Mouse (Mus musculus) spleen, adult 12 weeks (tissue): ENCODE measurements around the gene Tmem175.
"Not testable (repeated sequence)": the region's sequence is repeated elsewhere in the genome, so short reads cannot be mapped to it uniquely, and the experiment has no call there.

Source experiments
- DNase-seq: peaks from one replicate; pipeline ENCODE4 v3.0.0; 2022; ENCODE audit warnings: low spot score

The Tmem175 gene

DNA sequence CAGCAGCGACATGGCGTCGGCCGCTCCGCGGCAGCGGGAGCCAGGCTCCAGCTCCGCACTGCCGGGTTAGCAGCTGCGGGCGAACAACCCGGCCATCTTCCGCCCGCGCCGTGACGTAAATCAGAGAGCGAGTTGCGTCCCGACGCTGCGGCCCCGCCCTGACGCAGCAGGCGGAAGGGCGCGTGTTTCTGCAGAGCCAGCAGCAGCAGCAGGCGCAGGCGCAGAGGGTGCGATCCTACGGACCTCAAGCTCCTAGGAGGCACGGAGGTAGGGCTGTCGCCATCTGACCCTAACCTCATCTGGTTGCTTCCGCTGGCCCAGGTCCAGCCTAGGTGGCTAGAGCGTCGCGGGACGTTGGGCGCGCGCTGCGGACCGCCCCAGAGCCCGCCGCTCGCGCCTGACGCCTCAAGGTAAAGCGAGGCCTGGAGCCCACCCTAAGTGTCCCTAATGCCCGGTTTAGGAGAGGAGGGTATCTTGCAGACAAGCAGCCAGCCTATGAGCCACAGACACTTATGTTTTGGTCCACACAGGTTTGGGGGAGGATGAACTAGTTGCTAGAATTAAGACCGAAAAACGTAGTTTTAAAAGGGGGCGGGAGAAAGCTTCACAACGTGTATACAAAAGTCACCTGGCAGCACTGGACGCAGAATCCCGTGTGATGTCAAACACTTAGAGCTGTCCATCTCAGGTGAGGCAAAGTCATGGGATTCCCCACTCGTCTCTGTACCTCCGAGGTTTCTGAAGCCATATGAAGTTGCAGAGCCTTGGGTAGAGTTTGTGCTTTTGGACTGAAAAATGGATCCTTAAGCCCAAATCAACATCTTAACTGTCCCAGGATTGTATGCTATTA, at the start of gene Tmem175, which contains the start of gene Gak:
TSS of gene Tmem175 (plus strand) at position 137 of the 850 bp plus-strand sequence.
TSS of gene Gak (minus strand) at position 122 of the 850 bp plus-strand sequence.
- peak; percentile 88 for DNase-seq

DNA sequence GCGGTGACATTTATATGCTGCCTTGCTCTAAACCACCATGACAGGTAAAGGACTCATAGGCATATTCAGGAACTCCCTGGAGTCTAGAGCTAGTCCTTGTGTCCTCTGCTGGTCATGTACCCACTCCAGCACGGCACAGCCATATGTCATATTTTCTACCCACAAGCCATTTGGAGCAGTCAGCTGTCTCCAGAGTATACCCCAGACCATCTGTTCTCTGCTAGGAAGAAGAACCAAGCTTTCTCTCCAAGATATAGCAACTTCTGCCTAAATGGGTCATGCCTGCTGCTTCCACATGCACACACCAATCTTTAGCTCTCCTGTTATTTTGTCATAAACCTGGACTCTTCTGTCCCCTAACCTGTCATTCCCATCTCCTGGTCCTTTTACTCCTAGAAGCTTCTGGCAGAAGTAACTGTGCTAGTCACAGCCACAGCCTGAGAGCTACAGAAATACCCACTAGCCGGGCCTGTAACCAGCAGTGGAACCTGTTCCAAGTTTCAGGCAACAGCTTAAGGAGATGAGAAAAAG, 48.1 kb upstream of the Tmem175 start:
- no peak for DNase-seq

DNA sequence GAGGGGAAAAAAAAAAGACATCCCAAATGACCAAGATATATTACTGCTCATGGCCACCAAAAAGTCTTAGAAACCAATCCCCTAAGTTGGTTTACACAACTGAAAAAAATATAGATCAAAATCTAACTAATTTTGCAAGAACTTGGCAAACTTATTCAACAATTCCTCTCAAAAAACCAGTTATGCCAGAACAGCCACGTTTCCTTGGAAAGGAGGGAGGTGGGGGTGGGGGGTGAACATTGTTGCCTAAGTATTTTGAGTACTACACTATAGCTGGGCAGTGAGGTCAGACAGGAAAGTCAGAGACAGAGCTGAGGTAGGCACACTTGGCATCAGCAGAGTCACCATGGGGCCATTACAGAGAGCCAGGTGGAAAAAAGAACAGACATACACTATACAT, 29.6 kb upstream of the Tmem175 start:
- no peak for DNase-seq

DNA sequence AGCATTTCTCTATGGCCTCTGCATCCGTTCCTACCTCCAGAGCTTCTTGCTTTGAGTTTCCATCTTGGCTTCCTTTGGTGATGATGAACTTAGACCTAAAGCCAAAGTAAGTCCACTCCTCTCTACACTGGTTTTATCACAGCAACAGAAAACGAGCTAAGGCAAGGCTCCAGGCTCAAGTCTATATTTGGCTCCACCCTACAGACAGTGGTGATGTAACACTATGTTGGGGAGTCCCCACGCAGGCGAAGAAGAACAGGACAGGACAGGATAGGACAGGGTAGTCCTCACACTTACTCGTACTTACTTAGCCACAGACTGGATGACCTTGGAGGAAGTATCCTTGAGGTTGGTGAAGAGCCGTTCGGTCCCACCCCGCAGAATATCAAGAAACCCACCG, 27.0 kb upstream of the Tmem175 start:
- DNase-seq: no peak

DNA sequence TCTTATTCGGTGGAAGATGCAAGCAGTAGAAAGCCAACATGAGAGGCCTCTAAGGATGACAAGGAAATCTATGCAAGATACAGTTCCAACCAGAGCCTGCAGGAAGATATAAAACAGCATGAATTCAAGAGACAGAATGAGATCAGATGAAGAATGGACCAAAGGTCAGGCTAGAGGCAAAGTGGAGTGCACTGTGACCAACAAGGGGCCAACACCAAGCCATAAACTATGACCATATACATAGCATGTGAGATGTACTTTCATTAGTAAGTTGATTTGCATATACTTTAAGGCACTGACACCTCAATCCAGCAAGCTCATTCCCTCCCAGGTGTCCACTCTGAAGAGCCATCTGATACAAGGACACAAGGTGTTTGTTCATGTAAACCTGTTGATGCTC, 19.1 kb upstream of the Tmem175 start:
- DNase-seq: no peak

DNA sequence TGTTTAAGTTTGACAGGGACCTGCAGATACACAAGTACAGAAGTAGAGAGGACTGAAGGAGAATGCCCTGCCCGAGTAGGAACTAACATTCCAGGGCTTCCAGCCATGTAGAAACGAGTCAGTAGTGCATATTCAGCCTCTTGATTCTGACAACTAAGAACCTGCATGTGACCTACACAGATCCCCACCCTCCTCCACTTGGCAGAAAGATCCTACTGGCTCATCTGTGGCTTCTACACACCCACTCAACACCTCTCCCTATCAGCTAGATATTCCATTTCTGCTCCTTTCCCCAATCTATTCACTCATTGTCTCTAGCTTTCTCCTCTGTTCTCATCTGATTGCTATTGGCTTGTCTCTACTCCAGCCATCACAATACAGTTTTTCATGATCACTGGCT, 7.7 kb upstream of the Tmem175 start:
- DNase-seq: no peak

DNA sequence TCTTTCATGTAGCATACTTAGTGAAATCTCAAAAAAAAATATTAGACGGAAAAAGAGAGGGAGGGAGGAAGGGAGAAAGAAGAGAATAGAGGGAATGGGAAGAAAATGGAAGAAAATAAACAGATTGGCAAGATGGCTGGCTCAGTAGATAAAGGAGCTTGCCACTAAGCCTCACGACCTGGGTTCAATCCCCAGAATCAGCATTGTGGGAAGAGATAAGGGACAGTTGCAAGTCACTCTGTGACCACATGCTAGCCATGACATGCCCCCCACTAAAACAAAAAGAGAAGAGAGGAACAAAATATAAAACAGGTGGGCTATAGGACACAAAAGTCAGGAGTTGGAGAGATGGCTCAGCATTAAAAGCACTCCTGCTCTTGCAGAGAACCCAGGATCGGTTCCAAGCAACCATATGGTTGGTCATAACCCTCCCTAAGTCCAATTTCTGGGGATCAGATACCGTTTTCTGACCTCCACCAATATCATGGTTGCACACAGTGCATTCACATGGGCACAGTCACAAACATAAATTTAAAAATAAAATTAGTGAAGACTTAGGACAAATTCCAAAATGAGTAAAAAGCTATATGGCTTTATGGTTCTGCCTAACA, 3.4 kb upstream of the Tmem175 start:
- no peak for DNase-seq

DNA sequence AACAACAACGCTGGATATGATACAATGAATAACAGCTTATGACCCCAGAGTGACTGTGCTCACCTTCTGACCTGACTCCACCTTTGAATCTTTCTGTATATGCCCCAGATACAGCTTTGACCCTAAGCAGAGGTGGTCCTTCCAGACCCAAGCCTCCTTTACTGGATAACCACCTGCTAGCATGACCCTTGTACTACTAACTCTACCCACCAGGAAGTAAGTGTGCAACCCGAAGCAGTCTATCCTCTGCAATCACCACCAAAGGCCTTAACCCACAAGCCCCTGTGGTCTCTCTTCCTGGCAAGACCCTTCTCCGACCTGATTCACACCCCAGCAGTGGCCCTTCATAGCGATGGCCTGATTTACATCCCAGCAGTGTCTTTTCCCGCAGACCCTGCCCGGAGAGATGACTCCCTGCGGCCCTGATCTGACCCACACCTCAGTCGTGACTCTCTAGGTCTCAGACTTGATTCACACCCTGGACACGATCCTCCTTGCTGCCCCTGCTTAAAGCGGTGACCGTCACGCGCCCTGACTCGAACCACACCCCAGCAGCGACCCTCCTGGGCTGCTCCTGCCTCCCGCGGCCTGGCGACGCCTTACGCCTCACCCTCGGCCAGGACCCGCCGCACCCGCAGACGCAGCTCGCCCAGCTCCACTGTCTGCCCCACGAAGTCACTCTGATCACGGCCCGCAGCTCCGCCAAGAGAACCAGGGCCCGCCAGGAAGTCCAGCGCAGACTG, 508 bp upstream of the Tmem175 start:
- DNase-seq: peak; percentile 14

DNA sequence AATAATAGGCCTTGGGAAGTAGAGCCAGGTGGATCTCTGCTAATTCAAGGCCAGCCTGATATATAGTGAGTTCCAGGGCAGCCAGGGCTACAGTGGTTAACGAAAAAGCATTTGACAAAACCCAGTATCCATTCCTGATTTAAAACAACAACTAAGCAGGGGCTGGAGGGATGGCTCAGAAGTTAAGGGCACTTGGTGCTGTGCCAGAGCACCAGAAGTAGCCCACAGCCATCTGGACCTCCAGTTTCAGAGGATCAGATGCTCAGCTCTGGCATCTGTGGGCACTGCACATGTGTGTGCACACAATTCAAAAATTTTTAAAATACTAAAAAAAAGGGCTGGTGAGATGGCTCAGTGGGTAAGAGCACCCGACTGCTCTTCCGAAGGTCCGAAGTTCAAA, 4.1 kb downstream of the Tmem175 start:
- no peak for DNase-seq

DNA sequence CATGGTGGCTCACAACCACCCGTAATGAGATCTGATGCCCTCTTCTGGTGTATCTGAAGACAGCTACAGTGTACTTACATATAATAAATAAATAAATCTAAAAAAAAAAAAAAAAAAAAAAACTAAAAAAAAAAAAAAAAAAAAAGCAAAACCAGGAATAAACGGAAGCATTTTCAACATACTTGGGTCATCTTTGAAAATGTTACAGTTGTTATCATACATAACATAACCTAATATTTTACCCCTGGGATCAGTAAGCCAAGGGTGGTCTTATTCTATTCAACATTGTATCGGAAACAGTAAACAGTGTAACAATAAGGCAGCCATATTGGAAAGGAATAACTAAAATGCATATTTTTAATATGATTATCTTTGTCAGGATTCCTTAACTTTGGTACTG, 4.5 kb downstream of the Tmem175 start:
- DNase-seq: not testable (repeated sequence)

DNA sequence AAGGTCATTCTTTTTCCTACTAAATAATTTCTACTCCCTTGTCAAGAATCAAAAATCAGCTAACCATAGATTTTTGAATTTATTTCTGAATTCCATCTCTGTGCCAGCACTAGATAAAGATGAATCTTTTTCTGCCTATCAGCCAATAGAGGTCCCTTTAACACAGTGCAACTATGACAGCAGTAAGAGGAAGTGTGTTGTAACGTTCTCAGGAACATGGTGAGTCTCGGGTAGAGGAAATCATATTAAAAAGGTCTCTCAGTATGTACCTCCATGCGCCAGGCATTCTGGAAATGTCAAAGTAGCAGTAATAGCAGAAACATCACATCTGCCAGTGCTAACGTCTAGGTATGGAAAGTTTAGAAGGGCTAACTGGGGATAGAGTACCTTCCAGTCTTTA, 6.6 kb downstream of the Tmem175 start:
- DNase-seq: no peak

DNA sequence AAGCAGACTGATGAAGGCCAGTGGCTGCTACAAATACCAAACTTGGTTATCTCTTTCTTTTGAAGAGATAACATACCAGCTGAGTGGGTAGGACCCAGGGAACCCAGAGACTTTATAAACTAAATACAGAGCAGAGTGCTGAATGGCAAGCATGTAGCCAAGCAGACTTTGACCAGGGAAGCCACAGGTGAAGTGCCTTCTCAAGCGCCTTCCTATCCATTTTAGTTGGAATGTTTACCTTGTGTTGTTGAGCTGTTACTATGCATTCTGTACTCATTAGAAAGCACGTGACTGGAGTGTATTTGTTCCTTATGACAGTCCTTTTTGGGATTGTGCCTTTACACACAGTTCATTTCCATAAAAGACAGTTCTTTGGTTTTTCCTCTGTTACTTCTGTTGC, 14.1 kb downstream of the Tmem175 start:
- DNase-seq: no peak

DNA sequence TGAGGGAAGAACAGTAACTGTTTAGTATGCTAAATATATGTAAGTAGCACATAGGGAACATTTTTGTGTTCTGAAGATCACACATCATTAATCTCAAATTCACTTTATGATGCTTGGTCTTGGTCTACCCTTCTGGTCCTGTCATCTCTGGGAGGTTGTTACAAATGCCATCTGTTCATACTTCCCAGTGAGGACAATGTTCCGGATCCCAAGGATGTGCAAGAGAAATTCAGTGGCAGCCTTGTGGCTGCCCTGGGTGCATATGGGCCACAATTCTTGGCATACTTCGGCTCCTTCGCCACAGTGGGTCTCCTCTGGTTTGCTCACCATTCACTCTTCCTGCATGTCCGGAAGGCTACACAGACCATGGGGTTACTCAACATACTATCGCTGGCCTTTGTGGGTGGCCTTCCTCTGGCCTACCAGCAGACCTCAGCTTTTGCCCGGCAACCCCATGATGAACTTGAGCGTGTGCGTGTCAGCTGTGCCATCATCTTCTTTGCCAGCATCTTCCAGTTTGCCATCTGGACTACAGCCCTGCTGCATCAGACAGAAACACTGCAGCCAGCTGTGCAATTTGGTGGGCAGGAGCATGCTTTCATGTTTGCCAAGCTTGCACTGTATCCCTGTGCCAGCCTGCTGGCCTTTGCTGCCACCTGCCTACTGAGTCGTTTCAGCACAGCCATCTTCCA, 16.2 kb downstream of the Tmem175 start:
- DNase-seq: no peak

DNA sequence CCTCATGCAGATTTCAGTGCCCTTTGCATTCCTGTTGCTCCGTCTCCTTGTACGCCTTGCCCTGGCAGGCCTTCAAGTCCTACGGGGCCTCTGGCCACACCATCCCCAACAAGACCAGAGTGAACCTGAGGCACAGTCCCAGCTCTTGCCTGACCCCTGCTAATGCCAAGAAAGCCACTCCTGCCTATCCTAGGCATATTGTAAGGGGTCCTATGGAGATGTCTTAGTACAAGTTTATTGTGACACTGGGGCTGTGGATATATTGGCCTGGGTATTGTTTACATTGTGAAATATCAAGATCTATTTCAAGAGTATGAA, 16.7 kb downstream of the Tmem175 start:
- no peak for DNase-seq

DNA sequence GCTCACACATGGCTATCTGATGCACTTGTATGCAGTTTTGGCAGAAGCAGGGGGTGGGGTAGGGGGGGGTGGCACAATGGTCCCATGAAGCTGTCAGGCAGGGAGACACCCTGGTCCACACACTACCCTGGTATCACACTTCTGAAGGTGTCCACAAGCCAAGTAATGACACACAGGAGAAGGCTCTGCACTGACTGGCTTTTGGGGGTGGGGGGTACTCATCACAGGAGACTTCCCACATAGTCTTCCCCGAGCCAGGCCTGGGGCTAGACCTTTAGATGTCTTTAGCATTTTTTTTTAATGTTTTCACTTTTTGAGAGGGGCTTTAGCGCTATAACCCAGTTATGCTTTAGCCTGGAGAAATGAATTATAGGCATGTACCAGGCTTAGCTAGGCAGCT, 17.7 kb downstream of the Tmem175 start:
- no peak for DNase-seq

DNA sequence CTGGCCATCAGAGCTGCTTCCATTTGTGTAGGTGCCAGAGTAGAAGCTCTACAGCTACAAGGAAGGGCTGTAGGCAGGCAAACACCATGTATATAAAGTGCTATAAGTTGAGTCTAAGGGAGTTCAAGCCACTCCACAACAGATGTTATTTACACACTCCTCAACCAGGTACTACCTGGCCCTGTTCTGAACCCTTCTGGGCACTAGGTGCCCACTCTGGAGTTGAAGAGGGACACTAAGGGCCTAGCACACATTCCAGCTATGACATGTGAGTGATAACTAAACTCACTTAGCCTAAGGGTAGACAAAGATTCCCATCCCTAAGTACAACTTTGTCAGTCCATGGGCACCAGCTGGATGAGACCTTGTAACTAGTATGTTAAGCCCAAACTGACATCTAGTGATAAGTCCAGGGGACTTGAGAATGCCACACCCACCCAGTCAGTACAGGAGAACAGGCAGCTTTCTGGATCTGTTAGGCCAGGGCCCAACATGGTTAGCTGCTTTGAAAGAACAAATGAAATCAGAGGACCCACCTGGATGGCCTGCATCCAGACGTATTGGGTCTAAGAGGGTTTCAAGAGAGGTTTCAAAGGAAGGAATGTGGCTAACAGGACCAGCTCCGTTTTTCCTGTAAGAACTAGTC, 18.4 kb downstream of the Tmem175 start:
- DNase-seq: no peak

DNA sequence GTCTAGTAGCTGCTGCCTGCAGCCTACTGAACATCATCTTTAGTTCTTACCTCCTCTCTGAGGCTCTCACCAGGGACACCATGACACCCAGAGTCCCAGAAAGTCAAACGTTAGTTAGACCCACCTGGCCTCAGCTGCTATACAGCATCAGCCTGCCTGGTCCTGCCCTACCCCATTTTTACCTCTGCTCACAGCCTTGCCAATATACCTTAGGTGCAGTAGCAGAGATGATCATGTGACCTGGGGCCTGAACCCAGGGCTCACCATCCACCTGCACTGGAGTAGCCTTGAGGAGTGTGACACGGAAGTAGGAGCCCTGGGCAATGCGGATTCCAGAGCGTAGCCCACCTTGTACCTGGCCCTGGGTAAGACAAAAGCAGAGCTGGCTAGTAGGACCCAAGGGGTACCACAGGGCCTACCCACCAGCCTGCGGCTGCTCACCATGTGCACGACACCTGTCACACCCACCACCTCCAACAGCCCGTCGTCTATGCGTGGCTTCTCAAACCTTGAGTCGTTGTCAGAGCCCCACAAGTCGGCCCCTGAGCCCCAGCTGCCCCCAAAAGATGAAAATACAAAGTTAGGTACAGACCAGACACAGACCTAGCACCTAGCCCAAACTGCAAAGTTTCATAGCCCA, 19.5 kb downstream of the Tmem175 start:
- DNase-seq: no peak

DNA sequence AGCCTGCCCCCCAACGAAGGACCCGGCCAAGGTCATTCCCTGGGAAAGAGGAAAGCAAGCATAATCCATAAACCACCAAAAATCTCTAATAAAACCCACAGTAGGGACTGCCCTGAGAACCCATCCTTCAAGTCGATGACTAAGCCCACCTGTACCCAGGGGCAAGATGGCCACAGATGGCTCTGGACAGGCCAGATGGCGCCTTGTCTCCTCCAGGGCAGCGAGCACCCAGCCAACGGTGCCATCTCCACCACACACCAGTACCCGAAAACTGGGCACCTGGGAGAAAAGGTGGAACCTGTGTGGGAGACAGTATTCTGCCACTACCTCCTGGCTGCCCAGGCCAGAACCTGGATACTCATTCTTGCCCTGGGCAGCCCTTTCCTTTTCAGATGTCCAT, 20.8 kb downstream of the Tmem175 start:
- DNase-seq: no peak

DNA sequence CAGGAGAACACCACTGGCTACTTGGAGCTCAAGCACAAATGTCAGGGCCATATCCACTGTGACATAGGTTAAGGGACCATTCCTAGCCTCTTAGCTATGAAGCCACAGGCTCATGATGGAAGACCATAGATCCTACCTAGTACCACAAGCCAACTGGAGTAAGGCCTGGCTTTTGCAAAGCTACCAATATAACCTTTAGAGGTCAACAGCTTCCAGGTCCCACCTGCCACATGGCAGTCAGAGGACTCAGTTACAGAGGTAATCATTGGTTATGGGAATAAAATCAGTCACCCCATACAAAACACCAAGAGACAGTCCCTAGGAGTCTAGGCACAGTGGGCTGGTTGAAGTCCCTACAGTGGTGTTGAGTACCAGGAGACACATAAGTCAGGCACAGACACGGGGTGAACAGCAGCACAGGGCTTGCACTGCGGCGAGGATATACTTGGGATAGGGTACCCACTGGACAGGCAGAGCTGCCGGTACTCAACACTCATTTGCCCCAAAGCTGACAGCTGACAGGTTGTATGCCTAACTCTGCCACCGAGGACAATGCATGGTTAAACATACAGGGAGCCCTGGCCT, 21.7 kb downstream of the Tmem175 start:
- no peak for DNase-seq

DNA sequence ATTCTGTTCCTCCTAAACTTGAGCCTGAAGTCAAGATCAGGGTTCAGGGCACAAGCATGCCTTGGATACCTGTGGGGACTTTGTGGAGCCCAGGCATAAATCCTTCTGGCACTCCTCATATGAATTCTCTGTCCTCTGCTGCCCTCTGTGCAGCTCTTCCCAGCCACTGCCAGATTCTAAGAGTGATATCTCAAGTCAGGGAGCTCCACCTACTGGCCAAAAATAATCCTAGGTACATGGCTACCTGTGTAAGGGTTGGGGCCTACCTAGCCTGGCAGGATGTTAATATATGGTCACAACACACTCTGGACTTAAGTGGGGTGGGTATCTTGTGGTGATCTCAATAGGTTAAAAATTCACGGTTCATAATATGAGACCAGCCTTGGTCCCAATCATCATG, 22.3 kb downstream of the Tmem175 start:
- DNase-seq: peak; percentile 21

DNA sequence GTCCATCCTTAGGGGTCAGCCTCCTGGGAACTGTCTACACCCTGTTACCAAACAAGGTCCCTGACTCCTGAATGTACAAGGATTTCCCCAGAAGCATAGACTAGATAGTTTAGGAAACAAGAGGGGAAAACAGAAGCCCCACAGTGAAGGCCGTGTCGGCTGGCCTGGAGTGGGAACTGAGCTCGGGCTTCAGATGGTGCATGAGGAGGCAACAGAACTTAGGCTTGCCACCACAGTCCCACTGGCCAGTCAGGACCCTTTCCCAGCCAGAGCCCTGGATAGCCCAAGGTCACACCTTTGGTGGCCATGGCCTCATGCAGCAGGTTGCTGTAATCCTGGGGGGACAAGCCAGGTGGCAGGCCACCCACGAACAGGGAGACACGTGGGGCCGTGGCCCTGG, 23.8 kb downstream of the Tmem175 start:
- DNase-seq: no peak
